24 mouse cellular contexts compared by ENCODE assay signal in the genomic region with DNA sequence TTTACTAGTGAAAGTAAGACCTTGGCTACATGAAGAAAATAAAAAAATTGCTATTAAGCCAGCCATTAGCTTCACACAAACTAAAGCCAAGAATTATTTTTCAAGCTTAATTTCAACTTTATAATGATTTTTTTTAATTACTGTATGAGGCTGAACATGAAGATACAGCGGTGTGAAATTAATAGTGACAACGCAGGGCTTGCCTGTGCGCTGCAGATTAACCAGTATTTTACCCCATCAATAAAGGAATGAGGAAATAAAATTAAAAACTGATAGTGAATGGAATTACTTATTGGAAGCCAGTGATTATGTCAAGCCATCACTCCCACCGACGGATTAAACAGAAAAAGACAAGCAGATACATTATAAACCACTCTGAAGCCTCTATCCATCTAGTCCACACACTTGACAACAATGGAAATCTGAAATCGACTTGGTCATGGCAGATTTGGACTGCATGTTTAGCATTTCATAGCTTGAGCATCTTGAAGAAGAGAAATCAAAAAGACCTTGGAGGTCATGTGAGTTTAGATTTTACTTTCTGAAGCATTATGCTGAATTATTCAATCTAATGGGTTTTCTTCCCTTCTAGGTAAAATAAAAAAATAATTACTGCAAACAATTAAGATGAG.
"Had no signal": no experiment of that assay in that cellular context is flagged by ENCODE, and none has a peak within 500 bp of the region (broad histone marks: within the 10 kb centered on the region; RNA-seq: fewer than 3 reads in every experiment).

No protein-coding gene starts in this region.

- H3K9ac ChIP-seq: forebrain, postnatal 0 days; heart, embryonic 12.5 days; hindbrain, embryonic 12.5 days; hindbrain, embryonic 14.5 days; intestine, embryonic 15.5 days; kidney, embryonic 15.5 days; limb, embryonic 13.5 days had no signal

- ATAC-seq: forebrain, postnatal 0 days; hindbrain, embryonic 16.5 days; inflammation-experienced regulatory T-cells, adult 6 months; intestine, embryonic 15.5 days; intestine, postnatal 0 days had no signal

- H3K27me3 ChIP-seq: heart, embryonic 12.5 days; hindbrain, embryonic 12.5 days; intestine, embryonic 15.5 days; kidney, embryonic 15.5 days; limb, embryonic 13.5 days had no signal

- H3K9me3 ChIP-seq: heart, embryonic 10.5 days; heart, embryonic 12.5 days; hindbrain, embryonic 10.5 days; hindbrain, embryonic 12.5 days; intestine, embryonic 15.5 days; kidney, embryonic 15.5 days; limb, embryonic 13.5 days had no signal

- H3K4me3 ChIP-seq: heart, embryonic 10.5 days; heart, embryonic 12.5 days; hindbrain, embryonic 10.5 days; hindbrain, embryonic 12.5 days; intestine, embryonic 15.5 days; kidney, embryonic 15.5 days; limb, embryonic 13.5 days had no signal

- H3K4me2 ChIP-seq: heart, embryonic 12.5 days; hindbrain, embryonic 12.5 days; hindbrain, embryonic 14.5 days; intestine, embryonic 15.5 days; kidney, embryonic 15.5 days; limb, embryonic 13.5 days had no signal

- H3K36me3 ChIP-seq: heart, embryonic 10.5 days; heart, embryonic 12.5 days; hindbrain, embryonic 10.5 days; hindbrain, embryonic 12.5 days; intestine, embryonic 15.5 days; kidney, embryonic 15.5 days; limb, embryonic 13.5 days had no signal

- H3K27ac ChIP-seq: heart, embryonic 10.5 days; hindbrain, embryonic 10.5 days; hindbrain, embryonic 12.5 days; hindbrain, embryonic 14.5 days; intestine, embryonic 15.5 days; kidney, embryonic 15.5 days; kidney, postnatal 0 days; limb, embryonic 13.5 days had no signal

- H3K4me1 ChIP-seq: heart, embryonic 10.5 days; heart, embryonic 12.5 days; hindbrain, embryonic 10.5 days; hindbrain, embryonic 12.5 days; intestine, embryonic 15.5 days; kidney, embryonic 15.5 days; limb, embryonic 13.5 days had no signal

- DNase-seq: forebrain, postnatal 0 days; gastrocnemius, postnatal 25 days; heart, adult 18-20 months; heart, postnatal 10 days; heart, postnatal 4 days; kidney, adult 18-20 months; kidney, adult 9 months; kidney, postnatal 14 days; kidney, postnatal 36 days; layer of hippocampus, adult 9-11 months; layer of hippocampus, postnatal 36 days; left cerebral cortex, postnatal 4 days had no signal
